Mouse (Mus musculus): ENCODE measurements around the gene Fam208a. TPM values are rescaled to one million over a fixed set of nuclear protein-coding genes. Genes with fewer than 3 reads are reported as not detected.

Fam208a gene
- 10 to 100 TPM; 14.2 to 14.5 TPM for total RNA-seq (2021)
- long read RNA-seq, experiment 1, partial matches to known transcripts: 1 of 8 reads
- long read RNA-seq, experiment 1, other reads (novel, unspliced or antisense): 7 of 8 reads
- long read RNA-seq, experiment 2: 0 reads

DNA sequence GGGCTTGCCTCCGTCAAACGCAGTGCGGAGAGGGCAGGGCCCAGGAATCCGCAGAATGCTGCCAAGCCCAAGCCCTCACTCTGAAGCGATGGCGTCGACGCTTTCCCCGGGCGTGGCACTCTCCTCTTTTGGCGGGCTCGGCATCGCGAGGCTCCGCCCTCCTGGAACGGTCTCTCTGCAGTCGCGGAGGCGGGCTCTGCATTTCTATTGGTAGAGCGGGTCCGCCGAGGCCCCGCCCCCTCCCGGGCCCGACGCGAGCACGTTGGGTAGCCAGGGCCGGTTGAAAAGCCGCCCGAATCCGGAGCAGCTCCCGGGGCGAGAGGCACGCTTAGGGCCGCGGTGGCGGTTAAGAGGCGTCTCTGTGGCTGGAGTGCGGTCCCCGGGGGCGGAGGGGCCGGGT lies at the start of gene Fam208a:
Fam208a (plus strand) TSS at position 262 of the 400 bp plus-strand sequence.
- intact Hi-C loops (cut with DNase I): loop anchor here (10.0 kb wide), 1 partner anchor 384 kb away; no protein-coding TSS in a partner anchor
- DNase-seq: peak; percentile 95 to 96

DNA sequence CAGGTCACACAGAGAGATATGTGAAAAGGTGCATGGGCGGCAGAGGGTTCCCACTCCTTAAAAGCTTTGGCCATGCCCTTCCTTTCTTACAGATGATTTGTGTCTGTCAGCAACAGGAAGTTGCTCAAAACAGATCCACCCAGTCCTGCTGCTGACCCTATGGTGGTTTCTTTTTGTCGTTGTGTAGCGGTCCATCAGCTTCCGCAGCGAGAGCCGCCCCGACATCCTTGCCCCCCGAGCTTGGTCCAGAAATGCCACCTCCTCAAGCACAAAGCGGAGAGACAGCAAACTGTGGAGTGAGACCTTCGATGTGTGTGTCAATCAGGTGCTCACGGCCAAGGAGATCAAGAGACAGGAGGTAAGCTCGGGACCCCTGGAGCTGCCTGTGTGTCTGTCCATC lies 49.2 kb upstream of the Fam208a start:
- intact Hi-C loops (cut with DNase I): no loop called here
- peak in 1 of 2 experiments; percentile 17 for DNase-seq

DNA sequence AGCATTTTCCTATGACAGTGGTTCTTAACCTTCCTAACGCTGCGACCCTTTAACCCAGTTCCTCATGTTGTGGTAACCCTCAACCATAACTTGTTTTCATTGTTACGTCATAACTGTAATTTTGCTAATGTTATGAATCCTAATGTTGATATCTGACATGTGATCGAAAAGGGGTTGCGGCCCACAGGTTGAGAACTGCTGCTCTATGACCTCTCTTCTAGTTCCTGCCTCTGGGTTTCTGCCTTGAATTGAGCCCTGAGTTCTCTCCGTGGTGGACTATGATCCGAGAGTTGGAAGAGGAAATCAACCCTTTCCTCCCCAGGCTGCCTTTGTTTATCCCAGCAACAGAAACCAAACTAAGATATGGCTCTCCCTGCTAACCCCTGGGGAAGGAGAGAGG lies 47.2 kb upstream of the Fam208a start:
- DNase-seq: no peak

DNA sequence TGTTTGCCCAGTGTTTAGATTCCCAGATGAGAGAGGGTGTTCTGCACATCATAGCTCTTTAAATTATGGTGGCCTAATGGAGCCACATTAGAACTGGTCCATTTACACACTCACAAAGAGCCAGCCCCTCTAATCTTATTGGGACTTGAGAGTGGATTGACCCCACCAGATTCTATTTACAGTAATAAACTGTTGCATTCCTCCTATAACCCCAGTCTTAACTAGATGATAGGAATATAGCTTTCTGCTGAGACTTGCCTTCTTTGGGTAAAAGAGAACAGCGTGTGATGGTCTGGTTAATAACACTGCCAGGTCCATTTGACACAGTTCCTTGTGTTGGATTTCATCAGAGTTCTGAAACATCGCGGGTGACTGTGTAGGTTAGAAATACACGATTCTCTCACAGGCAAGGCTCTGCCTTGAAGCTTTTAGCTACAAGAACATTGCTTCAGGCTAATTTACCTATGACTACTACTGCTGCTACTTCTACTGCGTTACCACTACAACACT lies 45.3 kb upstream of the Fam208a start:
- intact Hi-C loops (cut with DNase I): no loop called here
- DNase-seq: no peak

More for the DNA sequence above, 47.2 kb upstream of the Fam208a start:
- intact Hi-C loops (cut with DNase I): no loop called here

DNA sequence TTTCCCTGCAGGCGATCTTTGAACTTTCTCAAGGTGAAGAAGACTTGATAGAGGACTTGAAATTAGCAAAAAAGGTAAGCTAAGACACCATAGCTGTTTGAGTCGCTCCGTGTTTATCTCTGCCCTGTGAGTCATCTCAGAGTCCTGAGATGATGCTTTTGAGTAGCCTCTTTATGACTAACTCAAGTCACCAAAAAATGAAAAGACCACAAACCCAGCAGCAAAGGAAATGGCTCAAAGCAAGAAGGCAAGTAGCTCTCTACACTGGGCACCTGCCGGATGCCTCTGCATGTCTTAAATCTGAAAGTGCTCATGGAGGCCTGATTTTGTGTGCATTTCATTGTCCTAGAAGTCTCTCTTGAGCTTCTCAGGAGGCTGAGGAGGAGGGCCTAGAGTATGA lies 44.5 kb upstream of the Fam208a start:
- DNase-seq: no peak
- intact Hi-C loops (cut with DNase I): no loop called here

DNA sequence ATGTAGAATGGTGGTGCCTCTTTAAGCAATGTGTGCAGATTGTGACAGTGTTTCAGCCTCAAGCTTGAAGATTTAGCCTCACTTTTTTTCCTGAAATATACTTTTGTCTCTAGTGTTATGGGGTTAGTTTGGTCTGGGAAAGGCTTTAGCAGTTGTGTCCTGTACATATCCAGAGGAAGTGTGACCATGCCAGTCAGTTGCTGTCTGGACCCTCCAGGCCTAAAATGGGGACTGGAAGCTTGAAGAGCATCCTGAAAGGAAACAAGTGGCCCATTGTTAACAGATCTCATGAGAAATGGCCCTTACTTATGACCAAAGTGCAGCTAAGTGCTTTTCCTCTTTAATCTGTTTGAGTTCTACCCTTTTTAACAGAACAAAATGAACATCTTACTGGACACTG lies 40.0 kb upstream of the Fam208a start:
- intact Hi-C loops (cut with DNase I): loop anchor here (1.0 kb wide), 1 partner anchor 11 kb away; no protein-coding TSS in a partner anchor
- DNase-seq: no peak

DNA sequence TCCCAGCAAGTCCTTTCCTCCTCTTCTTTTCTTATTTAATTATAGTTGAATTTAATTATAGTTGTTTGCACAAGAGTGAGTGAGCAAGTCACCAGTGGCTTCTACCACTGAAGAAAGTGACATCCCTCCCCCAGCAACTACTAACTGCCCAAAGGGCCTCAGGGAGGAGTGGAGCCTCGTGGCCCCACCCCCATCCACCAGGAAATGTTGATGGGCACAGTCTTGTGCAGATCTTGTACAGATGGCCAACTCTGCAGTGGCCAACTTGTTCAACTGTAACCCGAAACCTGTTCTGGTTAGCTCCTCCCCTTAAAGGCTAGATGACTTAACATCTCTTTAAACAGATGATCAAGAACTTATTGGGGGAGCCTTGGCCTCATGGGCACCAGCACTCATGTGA lies 38.9 kb upstream of the Fam208a start:
- intact Hi-C loops (cut with DNase I): no loop called here
- DNase-seq: no peak

DNA sequence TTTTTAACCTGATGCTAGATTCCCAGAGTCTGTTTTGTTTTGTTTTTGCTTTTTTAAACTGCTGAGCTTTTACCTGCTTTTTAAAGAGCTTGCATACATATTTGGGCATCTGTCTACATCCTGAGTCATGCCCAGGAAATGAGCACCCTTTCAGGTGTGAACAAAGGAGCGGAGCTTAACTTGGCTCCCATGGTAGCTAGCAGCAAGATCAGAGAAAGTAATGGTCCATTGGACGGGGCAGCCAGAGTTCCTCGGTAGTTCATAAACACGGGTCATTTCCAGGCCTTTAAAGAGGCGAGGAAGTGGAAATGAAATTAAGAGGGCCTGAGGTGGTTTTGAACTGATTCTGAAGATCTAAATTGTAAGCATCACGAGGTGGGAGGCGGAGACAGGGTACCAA lies 38.0 kb upstream of the Fam208a start:
- DNase-seq: no peak
- intact Hi-C loops (cut with DNase I): no loop called here

DNA sequence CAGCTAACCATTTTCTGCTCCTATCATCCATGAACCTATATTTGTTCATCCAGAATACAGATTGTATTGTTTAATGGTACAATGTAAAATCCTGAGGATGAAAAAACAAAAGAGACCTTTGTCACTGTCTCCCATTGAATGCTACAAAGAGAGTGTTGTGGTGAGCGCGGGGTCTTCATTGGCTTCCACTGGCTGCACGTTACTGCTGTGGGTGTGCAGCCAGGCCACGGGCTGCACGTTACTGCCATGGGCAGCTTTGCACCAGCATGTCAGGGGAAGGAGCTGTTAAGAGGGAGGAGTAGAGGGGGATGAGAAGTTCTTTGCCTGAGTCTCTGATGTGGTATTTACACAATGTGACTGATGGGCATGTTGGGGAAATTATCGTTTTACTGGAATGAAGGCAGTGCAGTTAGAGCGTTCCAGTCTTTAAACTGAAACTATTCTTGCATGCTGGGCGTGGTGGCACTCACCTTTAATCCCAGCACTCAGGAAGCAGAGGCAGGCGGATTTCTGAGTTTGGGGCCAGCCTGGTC lies 36.8 kb upstream of the Fam208a start:
- intact Hi-C loops (cut with DNase I): no loop called here
- no peak for DNase-seq

DNA sequence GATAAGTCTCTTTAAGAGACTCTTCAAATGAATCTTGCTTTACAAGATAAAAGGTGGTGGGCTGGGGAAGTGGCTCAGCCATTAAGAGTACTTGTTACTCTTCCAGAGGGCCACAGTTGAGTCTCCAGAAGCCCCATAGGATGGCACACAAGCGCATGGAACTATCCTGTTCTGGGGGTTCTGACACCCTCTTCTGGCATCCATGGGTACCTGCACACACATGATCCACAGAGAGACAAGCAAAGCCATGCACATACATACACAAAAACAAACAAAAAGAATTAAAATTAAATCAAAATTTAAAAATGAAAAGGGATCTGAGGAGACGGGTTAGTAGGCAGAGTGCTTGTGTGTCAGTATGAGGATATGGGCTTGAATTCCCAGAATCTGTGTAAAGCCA lies 36.0 kb upstream of the Fam208a start:
- DNase-seq: no peak
- intact Hi-C loops (cut with DNase I): no loop called here

DNA sequence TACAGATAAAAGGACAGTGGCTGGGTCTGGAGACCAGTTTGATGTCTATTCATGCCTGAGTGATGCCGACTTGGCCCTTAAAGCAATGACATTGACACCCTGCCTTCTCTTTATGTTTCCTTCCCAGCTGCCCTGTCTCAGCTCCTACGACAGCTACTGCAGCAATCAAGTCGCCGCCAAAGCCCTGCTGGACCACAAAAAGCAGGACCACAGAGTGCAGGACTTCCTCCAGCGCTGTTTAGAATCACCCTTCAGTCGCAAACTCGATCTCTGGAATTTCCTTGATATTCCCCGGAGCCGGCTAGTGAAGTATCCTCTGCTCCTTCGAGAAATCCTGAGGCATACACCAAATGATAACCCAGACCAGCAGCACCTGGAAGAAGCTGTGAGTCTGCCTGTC lies 34.8 kb upstream of the Fam208a start:
- DNase-seq: no peak
- intact Hi-C loops (cut with DNase I): no loop called here

DNA sequence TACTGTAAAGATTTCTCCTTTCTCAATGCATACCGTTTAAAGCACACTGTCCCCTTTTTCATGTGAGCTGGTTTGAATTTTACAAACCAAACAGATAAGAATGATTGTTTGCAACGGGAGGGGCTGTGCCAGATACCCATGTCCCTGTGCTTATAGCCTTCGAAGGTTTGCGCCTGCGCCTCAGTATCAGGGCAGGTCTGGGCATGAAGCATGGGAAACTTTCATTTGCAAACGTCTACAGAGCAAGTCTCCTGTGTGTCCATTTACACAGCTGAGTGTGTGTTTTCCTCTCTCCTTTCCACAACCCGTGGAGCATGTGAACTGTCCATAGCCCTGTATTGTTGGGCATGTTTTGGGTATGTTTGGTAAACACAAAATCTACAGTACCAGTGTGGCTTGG lies 32.2 kb upstream of the Fam208a start:
- intact Hi-C loops (cut with DNase I): no loop called here
- DNase-seq: no peak

DNA sequence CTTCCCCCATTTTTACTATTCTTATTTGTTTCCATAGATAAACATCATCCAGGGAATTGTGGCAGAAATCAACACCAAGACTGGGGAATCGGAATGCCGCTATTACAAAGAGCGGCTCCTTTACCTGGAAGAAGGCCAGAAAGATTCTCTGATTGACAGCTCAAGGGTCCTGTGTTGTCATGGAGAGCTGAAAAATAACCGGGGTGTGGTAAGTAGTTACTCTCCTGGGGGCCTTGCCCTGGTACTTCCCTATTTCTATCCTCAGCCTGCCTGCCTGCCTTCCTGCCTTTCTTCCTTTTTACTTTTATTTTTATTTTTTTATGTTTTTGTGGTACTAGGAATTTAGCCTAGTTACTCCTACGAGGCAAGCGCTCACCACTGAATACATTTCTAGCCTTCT lies 31.1 kb upstream of the Fam208a start:
- intact Hi-C loops (cut with DNase I): no loop called here

DNA sequence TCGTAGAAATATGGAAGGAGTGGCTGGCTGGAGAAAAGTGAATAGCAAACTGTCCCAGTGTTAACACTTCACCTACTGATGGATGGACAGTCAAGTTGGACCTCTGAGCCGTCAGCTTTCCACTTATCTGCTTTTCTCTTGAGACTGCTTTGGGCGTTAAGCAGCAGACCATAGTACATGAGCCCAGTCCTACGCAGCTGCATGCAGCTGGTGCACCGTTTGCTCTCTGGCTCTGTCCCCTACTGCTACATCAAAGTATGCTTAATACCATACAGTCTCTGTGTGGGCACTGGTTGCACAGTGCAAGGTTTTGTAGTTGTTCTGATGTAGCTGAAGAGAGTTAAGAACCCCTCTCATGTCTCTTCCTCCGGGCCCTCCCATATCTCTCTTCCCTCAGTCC lies 28.1 kb upstream of the Fam208a start:
- intact Hi-C loops (cut with DNase I): no loop called here
- DNase-seq: peak; percentile 44 to 47

More for the DNA sequence above, 31.1 kb upstream of the Fam208a start:
- DNase-seq: no peak

DNA sequence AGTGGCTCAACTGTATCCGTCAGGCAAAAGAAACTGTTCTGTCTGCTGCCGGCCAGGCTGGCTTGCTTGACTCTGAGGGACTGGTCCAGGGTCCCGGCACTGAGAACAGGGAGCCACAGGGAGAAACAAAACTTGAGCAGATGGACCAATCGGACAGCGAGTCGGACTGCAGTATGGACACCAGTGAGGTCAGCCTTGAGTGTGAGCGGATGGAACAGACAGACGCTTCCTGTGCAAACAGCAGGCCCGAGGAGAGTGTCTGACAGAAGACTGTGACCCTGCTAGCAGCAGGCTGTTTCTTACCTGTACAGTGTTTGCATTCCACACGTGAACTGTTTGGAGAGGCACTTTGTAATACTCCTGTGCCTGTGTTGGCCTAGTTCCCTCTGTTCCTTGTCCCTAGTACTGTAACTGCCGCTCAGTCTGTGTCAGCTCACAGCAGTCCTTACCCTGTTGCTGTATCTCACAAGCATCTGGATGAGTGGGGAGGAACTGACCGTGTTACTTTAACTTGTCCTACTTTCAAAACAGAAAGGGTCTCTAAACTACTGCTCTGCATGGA lies 26.8 kb upstream of the Fam208a start:
- intact Hi-C loops (cut with DNase I): no loop called here

DNA sequence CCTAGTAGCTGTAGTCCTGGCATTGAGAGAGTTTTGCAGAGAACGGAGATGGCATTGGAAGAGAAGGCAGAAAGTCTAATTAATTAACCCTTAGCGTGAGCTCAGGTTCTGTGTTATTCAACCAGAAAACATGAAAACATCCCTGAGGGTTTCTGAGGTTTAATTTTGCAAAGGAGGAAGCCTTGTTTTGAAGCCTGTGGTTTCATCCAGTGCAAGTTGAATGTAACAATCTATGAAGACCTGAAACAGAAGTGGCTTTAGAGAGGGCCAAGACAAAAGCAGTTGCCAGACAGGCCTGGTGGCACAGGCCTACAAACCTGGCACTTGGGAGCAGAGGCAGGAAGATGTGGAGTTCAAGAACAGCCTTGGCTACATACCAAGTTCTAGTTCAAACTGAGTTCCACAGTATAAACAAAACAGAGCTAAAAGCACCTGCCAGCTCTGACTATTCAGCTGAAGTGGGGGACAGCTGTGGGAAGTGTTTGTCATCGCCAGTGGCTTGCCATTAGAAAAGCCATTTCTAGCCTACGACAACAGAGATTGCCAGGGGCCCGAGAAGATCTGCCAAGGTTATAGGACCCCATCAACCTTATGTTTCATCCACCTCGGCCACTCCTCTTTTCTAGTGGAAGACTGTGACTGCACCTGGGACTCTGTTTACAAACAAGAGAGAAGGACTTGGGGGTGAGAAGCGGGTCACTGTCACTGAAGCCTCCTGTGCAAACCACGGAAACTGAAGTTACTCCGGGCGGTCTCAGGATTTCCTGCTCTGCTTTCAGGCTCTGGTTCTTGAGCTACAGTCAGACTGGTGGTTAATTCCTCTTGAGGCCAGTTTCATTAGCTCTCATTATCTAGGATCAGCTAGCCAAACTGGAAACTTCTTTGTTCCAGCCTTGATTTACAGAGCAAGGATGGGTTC lies 26.0 kb upstream of the Fam208a start:
- peak in 1 of 2 experiments; percentile 16 for DNase-seq
- intact Hi-C loops (cut with DNase I): no loop called here

More for the DNA sequence above, 26.8 kb upstream of the Fam208a start:
- no peak for DNase-seq

DNA sequence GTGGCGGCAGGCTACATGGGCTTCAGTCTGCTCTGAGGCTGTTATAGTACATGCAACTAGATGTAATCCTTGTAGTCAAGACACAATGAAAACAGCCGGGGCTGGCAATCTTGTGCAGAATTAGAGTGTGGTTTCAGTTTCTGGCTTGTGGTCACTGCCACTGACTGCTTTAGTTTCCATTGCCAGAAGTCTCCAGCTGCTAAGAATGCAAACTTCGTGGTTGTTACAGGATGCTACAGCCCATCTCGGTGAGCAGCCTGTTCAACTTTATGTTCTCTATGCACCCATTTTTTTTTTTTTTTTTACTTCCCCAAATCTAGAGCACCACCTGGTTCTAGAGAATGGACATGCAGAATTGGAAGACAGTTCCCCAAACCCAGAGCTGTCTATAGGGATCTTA lies 23.2 kb upstream of the Fam208a start:
- no peak for DNase-seq
- intact Hi-C loops (cut with DNase I): no loop called here

DNA sequence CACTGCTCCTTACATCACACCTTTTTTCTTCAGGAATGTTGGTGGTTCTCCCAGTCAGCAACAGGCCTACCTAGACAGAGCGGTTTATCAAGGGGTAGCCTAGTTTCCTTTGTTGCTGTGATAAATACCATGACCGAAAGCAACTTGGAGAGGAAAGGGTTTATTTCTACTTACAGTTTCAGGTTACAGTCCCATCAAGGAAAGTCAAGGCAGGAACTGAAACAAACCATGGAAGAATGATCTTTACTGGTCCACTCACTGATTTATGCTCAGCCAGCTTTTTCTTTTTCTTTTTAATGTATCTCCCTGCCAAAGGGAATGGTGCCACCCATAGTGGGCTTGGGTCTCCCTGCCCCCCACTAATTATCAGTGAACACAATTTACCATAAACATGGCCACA lies 22.7 kb upstream of the Fam208a start:
- intact Hi-C loops (cut with DNase I): no loop called here
- DNase-seq: no peak

DNA sequence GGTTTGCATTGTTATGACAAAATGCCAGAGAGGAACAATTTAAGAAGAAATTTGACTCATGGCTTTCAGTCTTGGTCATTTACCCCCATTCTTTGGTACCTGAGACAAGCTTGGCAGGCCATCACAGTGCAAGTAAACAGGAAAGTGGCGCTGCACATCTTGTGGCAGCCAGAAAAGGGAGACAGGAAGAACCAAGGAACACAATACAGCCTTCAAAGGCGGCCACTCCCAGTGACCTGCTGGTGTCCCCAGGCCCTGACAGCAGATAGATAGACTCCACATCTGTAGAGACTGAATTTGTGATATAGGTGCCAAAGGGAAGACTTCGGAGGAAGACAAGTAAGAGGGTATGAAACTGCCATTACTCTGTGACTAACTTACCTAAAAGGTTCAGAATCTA lies 20.4 kb upstream of the Fam208a start:
- no peak for DNase-seq
- intact Hi-C loops (cut with DNase I): no loop called here

DNA sequence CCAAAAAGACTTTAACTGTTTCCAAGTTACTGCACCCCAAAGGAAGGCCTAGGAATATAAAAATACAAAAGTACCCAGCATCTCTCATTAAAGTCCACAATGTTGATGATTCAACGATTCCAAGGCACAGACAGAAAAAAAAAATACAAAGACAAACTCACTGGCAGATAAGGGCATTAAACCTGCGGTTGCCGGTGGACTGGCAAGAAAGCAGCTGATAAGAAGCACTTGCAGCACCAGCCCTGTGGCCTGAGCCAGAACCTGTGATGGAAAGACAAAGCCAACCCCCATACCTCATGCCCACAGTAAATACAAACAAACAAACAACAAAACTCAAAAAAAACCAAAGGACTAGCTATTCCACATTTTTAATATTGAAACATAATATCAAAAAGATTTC lies 19.0 kb upstream of the Fam208a start:
- intact Hi-C loops (cut with DNase I): loop anchor here (5.0 kb wide), 1 partner anchor 297 kb away; the partner anchor contains the start of gene Arhgef3
- no peak for DNase-seq

DNA sequence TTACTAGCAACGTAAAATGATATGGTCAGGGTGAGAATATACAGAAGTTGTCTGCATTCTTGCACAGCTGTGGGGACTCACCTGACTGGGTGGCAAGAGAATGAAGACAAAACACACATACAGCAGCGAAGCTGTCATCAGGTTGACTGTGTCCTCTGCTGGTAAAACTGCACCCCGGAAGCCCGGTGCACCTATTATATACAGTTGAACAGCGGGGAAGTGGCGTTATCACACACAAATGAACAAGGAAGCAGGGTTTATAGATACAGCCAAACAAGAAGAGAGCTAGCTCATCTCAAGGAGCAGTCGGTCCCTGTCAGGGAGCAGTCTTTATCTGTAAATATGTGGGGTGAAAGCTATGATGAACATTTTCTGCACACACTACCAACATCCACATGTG lies 17.1 kb upstream of the Fam208a start:
- intact Hi-C loops (cut with DNase I): loop anchor here (5.0 kb wide), 1 partner anchor 299 kb away; the partner anchor contains the start of gene Arhgef3
- no peak for DNase-seq

Measured in heart, postnatal 14 days (tissue).